Mouse (Mus musculus) heart, embryonic 15.5 days (tissue): ENCODE measurements at regions not wholly inside any gene's neighbourhood (a gene's known extent, or its start where the extent isn't known, plus 50 kb on each side); places are given as distances from the start of the nearest gene placed in this dataset.
A peak's percentile ranks its signal among the peaks of the same experiment; 100 is the strongest.

Source experiments
- ATAC-seq: fragments of 200-750 bp; cut with Nextera tagmentation; replicated peaks from 2 replicates; pipeline ENCODE4 v1.8.0; 2017; ENCODE audit warnings: low read depth, moderate TSS enrichment; ENCODE audit not compliant: insufficient number of reproducible peaks, insufficient read depth, low FRiP score
- H3K27ac ChIP-seq: fragments of 300-500 bp; sonication (generic); 2 replicates; pipeline ENCODE4 v1.5.1; 2015; ENCODE audit warnings: mild to moderate bottlenecking, inconsistent platforms
- H3K27me3 ChIP-seq: fragments of 300-500 bp; sonication (generic); 2 replicates; pipeline ENCODE4 v1.6.1; 2015; ENCODE audit warnings: inconsistent platforms
- H3K36me3 ChIP-seq: fragments of 300-500 bp; sonication (generic); 2 replicates; pipeline ENCODE4 v1.6.1; 2015; ENCODE audit warnings: mild to moderate bottlenecking, inconsistent platforms
- H3K4me1 ChIP-seq: fragments of 300-500 bp; sonication (generic); replicated peaks from 2 replicates; pipeline ENCODE4 v1.6.1; 2015; ENCODE audit warnings: inconsistent platforms
- H3K4me2 ChIP-seq: fragments of 300-500 bp; sonication (generic); 2 replicates; pipeline ENCODE4 v1.6.1; 2015; ENCODE audit warnings: inconsistent platforms, mild to moderate bottlenecking, moderate library complexity
- H3K4me3 ChIP-seq: fragments of 300-500 bp; sonication (generic); 2 replicates; pipeline ENCODE4 v1.5.1; 2015; ENCODE audit warnings: mild to moderate bottlenecking, inconsistent platforms
- H3K9ac ChIP-seq: fragments of 300-500 bp; sonication (generic); 2 replicates; pipeline ENCODE4 v1.6.1; 2015; ENCODE audit warnings: mild to moderate bottlenecking, inconsistent platforms
- H3K9me3 ChIP-seq: fragments of 300-500 bp; sonication (generic); replicated peaks from 2 replicates; pipeline ENCODE4 v1.6.1; 2016; ENCODE audit warnings: inconsistent platforms
- WGBS: fragments of 180-500 bp; shearing (Covaris S2); methylation state at CpG from one replicate; pipeline ENCODE4 v1.1.7; 2015; ENCODE audit warnings: mixed read lengths; 5-methylcytosine and 5-hydroxymethylcytosine counted together

DNA sequence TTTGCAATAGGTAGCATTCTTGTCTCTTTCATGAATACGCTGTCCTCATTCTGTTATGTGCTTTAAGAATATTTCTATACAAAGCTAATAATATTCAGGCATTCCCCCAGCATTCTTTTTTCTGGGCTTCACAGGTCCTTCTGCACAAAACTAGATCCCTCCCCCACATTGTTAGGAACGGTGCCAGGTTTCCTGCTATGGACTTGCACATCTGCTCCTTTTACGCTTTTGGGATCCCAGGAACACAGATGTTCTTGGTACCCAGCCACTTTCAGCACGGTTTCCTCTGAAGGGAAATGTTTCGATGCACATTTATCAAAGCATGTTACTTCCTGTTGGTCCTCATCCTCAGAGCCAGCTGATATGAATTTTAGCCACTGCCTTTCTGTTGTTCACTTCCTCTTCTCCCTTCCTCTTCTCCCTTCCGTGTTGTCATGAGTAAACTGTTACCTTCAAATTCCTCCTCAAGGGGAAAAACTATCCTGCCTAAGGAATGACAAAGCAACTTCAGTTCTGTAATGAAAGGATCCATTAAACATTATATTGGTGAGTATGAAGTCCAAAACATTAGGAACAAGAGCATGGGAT lies 209.9 kb upstream of the Gbe1 start:
- Histone ChIP-seq H3K9me3 (no peaks in the 10 kb centered on the region), H3K36me3 (no peaks in the 10 kb centered on the region), H3K4me3 (no peak overlapping the region), H3K27ac (no peak overlapping the region), H3K27me3 (no peaks in the 10 kb centered on the region), H3K9ac (no peak overlapping the region), H3K4me1 (0 out of 2 replicates have a peak, but pooled peaks cover 3% of the 10 kb centered on the region), H3K4me2 (no peak overlapping the region)
- WGBS: 40% methylated on average over 6 of the region's 6 CpGs
- ATAC-seq: no peak

DNA sequence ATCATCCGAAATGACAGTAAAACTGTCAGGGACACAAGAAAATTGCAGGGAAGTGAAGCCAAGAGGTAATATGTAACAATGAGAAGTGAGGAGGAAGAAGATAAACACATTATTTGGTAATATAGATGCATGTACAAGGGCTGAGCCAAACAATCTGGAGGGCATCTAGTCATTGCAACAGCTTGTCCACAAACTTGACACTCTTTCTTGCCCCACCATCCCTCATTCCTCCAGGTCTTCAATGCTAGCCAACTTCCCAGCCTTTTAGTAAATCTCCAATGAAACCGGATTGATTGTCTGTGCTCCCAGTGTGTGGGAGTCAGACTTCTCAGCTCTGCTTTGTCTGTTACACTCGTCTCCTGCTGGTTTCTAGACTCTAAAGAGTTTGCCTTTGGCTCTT lies 172.3 kb upstream of the Gbe1 start:
- Histone ChIP-seq H3K27ac (no peak overlapping the region), H3K36me3 (no peaks in the 10 kb centered on the region), H3K4me3 (no peak overlapping the region), H3K4me1 (no peaks in the 10 kb centered on the region), H3K27me3 (no peaks in the 10 kb centered on the region), H3K9ac (no peak overlapping the region), H3K4me2 (no peak overlapping the region), H3K9me3 (no peaks in the 10 kb centered on the region)
- no peak for ATAC-seq
- WGBS: 65% methylated on average over 3 of the region's 3 CpGs

- no peaks in the 10 kb centered on the region for H3K9me3 ChIP-seq
- no peak overlapping the region for H3K9ac ChIP-seq
- H3K4me1 ChIP-seq: no peaks in the 10 kb centered on the region
- 74% methylated on average over 10 of the region's 10 CpGs for WGBS
- ATAC-seq: no peak
- H3K27ac ChIP-seq: no peak overlapping the region
- H3K4me2 ChIP-seq: no peak overlapping the region
- no peaks in the 10 kb centered on the region for H3K27me3 ChIP-seq
- no peak overlapping the region for H3K4me3 ChIP-seq
- H3K36me3 ChIP-seq: no peaks in the 10 kb centered on the region
Measured at GRCm38 (mm10) chr16:70147673-70148359, 165.9 kb upstream of the Gbe1 start.

GRCm38 (mm10) chr16:70154587-70154986 lies 159.2 kb upstream of the Gbe1 start:
- Histone ChIP-seq H3K9ac (no peak overlapping the region), H3K9me3 (no peaks in the 10 kb centered on the region), H3K27me3 (no peaks in the 10 kb centered on the region), H3K4me3 (no peak overlapping the region), H3K27ac (no peak overlapping the region), H3K4me1 (no peaks in the 10 kb centered on the region), H3K36me3 (no peaks in the 10 kb centered on the region), H3K4me2 (no peak overlapping the region)
- no peak for ATAC-seq
- 48% methylated on average over 7 of the region's 7 CpGs for WGBS

GRCm38 (mm10) chr16:70160539-70160938 lies 153.2 kb upstream of the Gbe1 start:
- Histone ChIP-seq H3K27me3 (no peaks in the 10 kb centered on the region), H3K27ac (no peak overlapping the region), H3K36me3 (no peaks in the 10 kb centered on the region), H3K9ac (no peak overlapping the region), H3K4me3 (no peak overlapping the region), H3K4me1 (no peaks in the 10 kb centered on the region), H3K4me2 (no peak overlapping the region), H3K9me3 (no peaks in the 10 kb centered on the region)
- no peak for ATAC-seq

- ATAC-seq: no peak
- 16% methylated on average over 7 of the region's 7 CpGs for WGBS
- H3K9ac ChIP-seq: no peak overlapping the region
Measured at GRCm38 (mm10) chr16:70175140-70175539, 138.6 kb upstream of the Gbe1 start.

DNA sequence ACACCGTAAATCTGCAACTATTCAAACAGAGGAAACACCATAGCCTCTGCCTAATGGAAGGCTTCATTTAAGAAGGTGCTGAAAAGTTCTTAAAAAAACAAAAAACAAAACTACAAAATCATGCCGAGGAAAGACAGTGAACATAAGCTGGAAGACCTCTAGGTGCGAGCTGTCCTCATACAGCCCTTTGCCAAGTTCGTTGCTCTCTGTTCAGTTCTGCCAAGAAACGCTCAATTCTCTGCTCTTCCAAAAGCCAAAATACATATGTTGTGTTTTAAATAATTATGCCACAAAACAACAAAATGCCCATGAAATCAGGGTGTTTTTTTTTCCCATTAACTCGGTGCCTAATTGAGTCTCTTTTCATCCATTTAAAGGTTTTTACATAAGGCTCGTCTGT lies 134.8 kb upstream of the Gbe1 start:
- Histone ChIP-seq H3K9ac (no peak overlapping the region), H3K4me1 (peaks cover 5% of the 10 kb centered on the region; the same call in 1 of the 2 replicates), H3K4me3 (no peak overlapping the region), H3K36me3 (no peaks in the 10 kb centered on the region), H3K9me3 (no peaks in the 10 kb centered on the region), H3K27me3 (no peaks in the 10 kb centered on the region), H3K27ac (no peak overlapping the region), H3K4me2 (no peak overlapping the region)
- WGBS: 72% methylated on average over 7 of the region's 7 CpGs
- ATAC-seq: no peak

More at GRCm38 (mm10) chr16:70175140-70175539, 138.6 kb upstream of the Gbe1 start:
- Histone ChIP-seq H3K27ac (no peak overlapping the region), H3K36me3 (no peaks in the 10 kb centered on the region), H3K4me2 (peak overlapping the region; percentile 13; the same call in 1 of the 2 replicates), H3K9me3 (no peaks in the 10 kb centered on the region), H3K27me3 (no peaks in the 10 kb centered on the region), H3K4me1 (peaks cover 5% of the 10 kb centered on the region; the same call in 1 of the 2 replicates), H3K4me3 (no peak overlapping the region)

DNA sequence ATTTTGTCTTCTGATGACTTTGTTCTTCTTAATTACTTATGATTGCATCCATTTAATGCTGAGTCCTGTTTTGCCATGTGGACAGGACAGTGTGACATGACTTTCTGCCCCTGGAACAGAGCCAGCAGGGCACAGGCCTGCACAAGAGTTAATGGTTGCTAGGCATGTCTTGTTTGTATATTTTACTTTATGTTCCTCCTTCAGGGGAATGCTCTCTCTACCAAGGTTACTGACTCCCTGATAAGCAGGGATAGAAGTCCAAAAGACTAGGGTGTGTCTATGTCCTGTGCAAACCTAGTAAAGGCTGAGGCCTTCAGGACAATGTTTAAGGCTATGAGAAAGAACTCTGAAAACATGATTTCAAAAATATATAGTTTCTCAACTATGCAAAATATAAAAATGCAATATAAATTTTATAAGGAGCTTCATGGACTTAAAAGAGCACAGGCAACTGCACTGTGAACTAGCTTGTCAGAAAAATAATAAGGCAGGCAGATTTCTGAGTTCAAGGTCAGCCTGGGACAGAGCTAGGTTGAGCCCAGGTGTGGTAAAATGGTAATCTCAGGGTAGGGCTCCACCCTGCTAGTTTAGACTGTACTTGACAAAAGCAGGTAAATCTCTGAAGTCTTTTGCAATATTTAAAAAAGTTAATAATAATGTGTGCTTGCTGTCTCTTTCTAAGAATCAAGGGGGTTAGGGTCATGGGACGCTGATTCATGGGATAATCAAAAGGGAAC lies 99.7 kb upstream of the Gbe1 start:
- Histone ChIP-seq H3K36me3 (no peaks in the 10 kb centered on the region), H3K9me3 (no peaks in the 10 kb centered on the region; the same call in 1 of the 2 replicates), H3K27me3 (no peaks in the 10 kb centered on the region), H3K4me2 (no peak overlapping the region), H3K27ac (no peak overlapping the region), H3K9ac (no peak overlapping the region), H3K4me3 (no peak overlapping the region), H3K4me1 (no peaks in the 10 kb centered on the region)
- WGBS: 63% methylated on average over 1 of the region's 1 CpGs
- no peak for ATAC-seq

- no peaks in the 10 kb centered on the region for H3K27me3 ChIP-seq
- no peaks in the 10 kb centered on the region; the same call in 1 of the 2 replicates for H3K9me3 ChIP-seq
- WGBS: 25% methylated on average over 4 of the region's 4 CpGs
- H3K4me2 ChIP-seq: no peak overlapping the region
- no peak overlapping the region for H3K9ac ChIP-seq
- no peaks in the 10 kb centered on the region for H3K4me1 ChIP-seq
- ATAC-seq: no peak
- H3K4me3 ChIP-seq: no peak overlapping the region
- no peaks in the 10 kb centered on the region for H3K36me3 ChIP-seq
- H3K27ac ChIP-seq: no peak overlapping the region
Measured at GRCm38 (mm10) chr16:70214800-70215199, 98.9 kb upstream of the Gbe1 start.

DNA sequence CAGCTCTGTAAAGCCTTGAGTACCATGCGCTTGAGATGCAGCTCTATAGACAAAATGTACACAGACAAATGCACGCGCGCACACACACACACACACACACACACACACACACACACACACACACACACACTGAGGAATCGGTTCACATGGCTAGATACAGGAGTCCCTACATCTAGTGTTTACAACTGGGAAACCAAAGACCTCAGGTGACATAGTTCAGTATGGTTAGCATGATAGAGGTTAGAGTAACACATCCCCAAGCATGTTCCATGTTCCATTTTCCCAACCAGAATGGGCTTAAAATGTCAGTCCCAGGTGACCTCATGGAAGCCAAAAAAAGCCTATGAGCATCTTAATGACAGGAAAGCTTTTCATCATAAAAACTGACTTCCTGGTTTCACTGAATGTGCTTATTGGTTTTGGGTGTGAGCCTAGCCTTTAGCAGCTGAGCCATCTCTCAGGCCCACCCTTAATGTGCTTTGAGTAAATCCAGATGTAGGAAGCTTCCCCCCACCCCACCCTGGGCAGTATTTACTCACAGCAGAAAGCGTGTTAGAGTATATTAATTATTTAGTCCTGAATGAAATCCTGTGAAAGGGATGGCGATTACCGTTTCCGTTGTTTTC lies 86.0 kb upstream of the Gbe1 start:
- Histone ChIP-seq H3K4me2 (no peak overlapping the region), H3K4me3 (no peak overlapping the region), H3K9me3 (no peaks in the 10 kb centered on the region), H3K27me3 (no peaks in the 10 kb centered on the region), H3K36me3 (no peaks in the 10 kb centered on the region), H3K4me1 (no peaks in the 10 kb centered on the region), H3K9ac (no peak overlapping the region), H3K27ac (no peak overlapping the region)
- 85% methylated on average over 9 of the region's 9 CpGs for whole genome bisulfite sequencing
- no peak for ATAC-seq

- H3K27me3 ChIP-seq: no peaks in the 10 kb centered on the region
- ATAC-seq: no peak
- WGBS: 82% methylated on average over 9 of the region's 9 CpGs
- no peak overlapping the region for H3K9ac ChIP-seq
- no peak overlapping the region for H3K4me3 ChIP-seq
- H3K27ac ChIP-seq: no peak overlapping the region
- no peaks in the 10 kb centered on the region for H3K36me3 ChIP-seq
- no peaks in the 10 kb centered on the region for H3K9me3 ChIP-seq
- H3K4me2 ChIP-seq: no peak overlapping the region
- H3K4me1 ChIP-seq: no peaks in the 10 kb centered on the region
Measured at GRCm38 (mm10) chr16:70232706-70233105, 81.0 kb upstream of the Gbe1 start.
